In genomic region chr13:97938596-97939297, GRCm38 (mm10) we compare ENCODE assay signal across 8 mouse cellular contexts.
A peak's percentile ranks its signal among the peaks of the same experiment; 100 is the strongest.
DNase-seq lines count a peak whose midpoint lies in the region; ATAC-seq and TF ChIP-seq lines count a peak whose summit lies in the region.

No protein-coding gene starts in this region.

- no peaks in the 10 kb centered on the region for H3K79me2 ChIP-seq in myocyte (ENCODE audit: control insufficient read depth, insufficient read depth)

- no peak overlapping the region for H3K4me2 ChIP-seq in limb, embryonic 13.5 days (replicated peaks)
- H3K4me2 ChIP-seq in myocyte (ENCODE audit: low read depth), result peak overlapping the region; percentile 45

- no peak overlapping the region for H3K4me3 ChIP-seq in limb, embryonic 13.5 days
- H3K4me3 ChIP-seq in myocyte, result no peak overlapping the region

- no peak overlapping the region for H3K27ac ChIP-seq in limb, embryonic 13.5 days

- ATAC-seq in granulocyte monocyte progenitor cell, adult 5-6 weeks (replicated peaks; ENCODE audit: poor library complexity, severe bottlenecking), result peak; percentile 54
- ATAC-seq in limb, embryonic 13.5 days (ENCODE audit: low FRiP score, low read depth), result peak; percentile 64; the same call in 1 of the 2 replicates

- no peak overlapping the region for H3K9ac ChIP-seq in limb, embryonic 13.5 days

- WGBS in limb, embryonic 13.5 days, result 35% methylated on average over 18 of the region's 18 CpGs

- no peak overlapping the region for H3ac ChIP-seq in myocyte (ENCODE audit: control insufficient read depth, insufficient read length)

- TF ChIP-seq POLR2A in myocyte (IDR thresholded peaks at IDR 0.05; ENCODE audit: insufficient read length, low read depth), result no peak

- DNase-seq in 3T3-L1 (ENCODE audit: low read depth, low spot score), result peak; percentile 94
- peak; percentile 75 for DNase-seq in adrenal gland, adult 8-10 months
- peak; percentile 82 for DNase-seq in embryo, embryonic 11.5 days (ENCODE audit: low read depth, low spot score)
- DNase-seq in kidney, adult 9 months, result peak; percentile 89
- peak; percentile 82 to 86 for DNase-seq in spleen, postnatal 36 days (ENCODE audit: low spot score in 2 of 2)

- H3K27me3 ChIP-seq in limb, embryonic 13.5 days, result 0 out of 2 replicates have a peak, but pooled peaks cover 4% of the 10 kb centered on the region
- H3K27me3 ChIP-seq in myocyte (ENCODE audit: control insufficient read depth, insufficient read depth, insufficient read length), result no peaks in the 10 kb centered on the region

- peaks cover 3% of the 10 kb centered on the region; the same call in 1 of the 2 replicates for H3K36me3 ChIP-seq in limb, embryonic 13.5 days
- no peaks in the 10 kb centered on the region for H3K36me3 ChIP-seq in myocyte (ENCODE audit: control insufficient read depth, insufficient read depth)

- peaks cover 52% of the 10 kb centered on the region for H3K4me1 ChIP-seq in limb, embryonic 13.5 days

- no peaks in the 10 kb centered on the region for H3K9me3 ChIP-seq in limb, embryonic 13.5 days

TF ChIP-seq in myocyte, 11 proteins besides CTCF, POLR2A, EP300 and RAD21:
- TF ChIP-seq TCF3 (IDR thresholded peaks at IDR 0.05; ENCODE audit: insufficient read length, low read depth) (no peak), REST (IDR thresholded peaks at IDR 0.05; ENCODE audit: insufficient read depth, insufficient read length) (no peak), E2F4 (IDR thresholded peaks at IDR 0.05; ENCODE audit: insufficient read depth) (no peak), POLR2AphosphoS2 (IDR thresholded peaks at IDR 0.05; ENCODE audit: insufficient read length, low read depth) (no peak), SRF (IDR thresholded peaks at IDR 0.05; ENCODE audit: control insufficient read depth, insufficient read length, low read depth) (no peak), MYOD1 (IDR thresholded peaks at IDR 0.05; ENCODE audit: control insufficient read depth in 1 of 3, insufficient read length in 2 of 3, low read depth in 2 of 3) (no peak)
